Mouse (Mus musculus) subcutaneous adipose tissue, adult 2 months (tissue): Measurements from ENCODE around the gene Tas2r120. TPM values are rescaled to one million over a fixed set of nuclear protein-coding genes. Genes with fewer than 3 reads are reported as not detected.

Source experiments
- polyA plus RNA-seq: library from polyadenylated mRNA; depleted of rRNA; stranded (reverse); fragments of >200 nt; gene quantifications from 2 replicates; pipeline ENCODE4 v1.2.3, GENCODE M21; 2012; ENCODE audit warnings: low replicate concordance; rRNA removed

Tas2r120 gene
- polyA plus RNA-seq = not detected in 2 replicates

GRCm38 (mm10) chr6:132656653-132657052, at the start of gene Tas2r120:
Tas2r120 (plus strand) TSS chr6:132656953.

GRCm38 (mm10) chr6:132651426-132651825, 5.3 kb upstream of the Tas2r120 start, which contains the start of gene A630073D07Rik:
A630073D07Rik (minus strand) TSS chr6:132651526.

GRCm38 (mm10) chr6:132700907-132701306, 44.2 kb downstream of the Tas2r120 start, which contains the start of gene Tas2r121:
Tas2r121 (minus strand) TSS chr6:132701007.

Other genes starting within 250 kb of the Tas2r120 start
- gene Prh1, start 87.1 kb upstream of the Tas2r120 start, polyA plus RNA-seq = not detected in 2 replicates
- gene Prp2, start 61.0 kb upstream of the Tas2r120 start, polyA plus RNA-seq = not detected in 2 replicates
- gene A630073D07Rik, start 5.4 kb upstream of the Tas2r120 start, polyA plus RNA-seq = not detected in 2 replicates
- gene Tas2r121, start 44.1 kb downstream of the Tas2r120 start, polyA plus RNA-seq = not detected in 2 replicates
- not detected in 2 replicates for gene Tas2r122, start 55.0 kb downstream of the Tas2r120 start, polyA plus RNA-seq
- not detected in 2 replicates for gene Tas2r115, start 81.1 kb downstream of the Tas2r120 start, polyA plus RNA-seq
- not detected in 2 replicates for gene Tas2r124, start 97.8 kb downstream of the Tas2r120 start, polyA plus RNA-seq
- not detected in 2 replicates for gene Tas2r102, start 105.2 kb downstream of the Tas2r120 start, polyA plus RNA-seq
- gene Tas2r136, start 121.2 kb downstream of the Tas2r120 start, polyA plus RNA-seq = not detected in 2 replicates
- not detected in 2 replicates for gene Tas2r117, start 145.9 kb downstream of the Tas2r120 start, polyA plus RNA-seq
- gene Tas2r123, start 190.2 kb downstream of the Tas2r120 start, polyA plus RNA-seq = not detected in 2 replicates
- gene Tas2r116, start 198.5 kb downstream of the Tas2r120 start, polyA plus RNA-seq = not detected in 2 replicates
- gene Tas2r110, start 211.1 kb downstream of the Tas2r120 start, polyA plus RNA-seq = not detected in 2 replicates
- not detected in 2 replicates for gene Tas2r113, start 236.1 kb downstream of the Tas2r120 start, polyA plus RNA-seq